Mouse (Mus musculus): Measurements from ENCODE around the gene Abcd3.
"Not testable (repeated sequence)": the region's sequence is repeated elsewhere in the genome, so short reads cannot be mapped to it uniquely, and the experiment has no call there.

The Abcd3 gene

GRCm38 (mm10) chr3:121815549-121816235 is 590 bp upstream of the Abcd3 start:
- no peak for DNase-seq

DNA sequence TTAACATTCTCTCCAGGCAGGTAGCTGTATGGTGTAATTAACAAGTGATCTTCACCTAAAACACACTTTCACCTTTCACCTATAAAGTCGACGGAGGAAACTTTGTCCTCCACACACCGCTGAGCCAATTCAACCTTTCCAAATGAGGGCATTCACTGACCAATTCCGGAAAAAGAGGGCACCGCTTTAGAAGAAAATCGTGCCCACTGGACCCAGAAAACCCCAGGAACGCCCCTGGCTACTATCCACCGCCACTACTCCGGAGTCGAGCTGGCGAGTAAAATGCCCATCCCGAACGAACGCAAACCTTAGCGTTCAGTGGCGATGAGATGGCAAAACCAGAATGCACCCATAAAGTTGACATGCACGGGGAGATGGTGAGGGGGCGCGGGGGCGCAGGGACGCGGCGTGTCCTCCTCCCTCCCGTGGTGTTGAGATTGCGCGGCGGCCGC is 663 bp downstream of the Abcd3 start:
- DNase-seq = no peak

DNA sequence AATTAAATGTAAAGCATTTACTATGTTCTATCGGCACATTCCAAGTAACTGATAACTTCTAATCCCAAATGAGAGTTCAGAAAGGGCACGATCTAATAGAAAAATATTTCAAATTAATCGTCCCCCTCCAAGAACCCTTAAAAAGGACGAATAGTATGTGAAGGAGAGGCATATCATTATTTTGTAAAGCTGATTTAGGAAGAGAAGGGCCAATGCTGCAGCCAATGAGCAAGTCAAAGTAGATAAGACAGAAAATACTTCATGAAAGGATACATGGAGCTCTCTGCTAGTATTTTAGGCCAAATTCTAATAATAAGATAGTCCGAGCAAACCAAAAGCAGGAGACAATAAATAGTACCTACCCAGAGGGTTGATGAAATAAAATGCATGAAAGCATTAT is 1.3 kb downstream of the Abcd3 start:
- DNase-seq = no peak

GRCm38 (mm10) chr3:121808246-121808645 is 6.9 kb downstream of the Abcd3 start:
- DNase-seq = no peak

DNA sequence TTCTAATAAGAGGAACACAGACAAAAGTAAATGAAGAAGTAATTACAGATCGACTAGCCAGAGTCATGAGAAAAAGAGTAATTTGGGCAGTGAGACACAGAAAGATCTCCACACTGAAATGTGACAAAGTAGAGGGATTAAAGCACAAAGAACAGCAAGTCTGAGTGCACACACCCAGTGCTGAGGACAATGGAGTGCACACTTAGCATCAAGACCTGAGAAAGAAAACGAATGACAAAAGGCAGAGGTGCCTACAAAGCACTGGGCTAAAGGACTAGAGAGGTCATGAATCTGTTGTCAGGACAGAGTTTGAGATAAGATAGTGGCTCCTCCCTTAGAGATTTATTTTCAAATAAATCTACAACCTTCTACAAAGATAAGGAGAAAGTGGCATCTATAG is 20.9 kb downstream of the Abcd3 start:
- DNase-seq = no peak

- no peak for DNase-seq
Measured at GRCm38 (mm10) chr3:121792246-121792645, 22.9 kb downstream of the Abcd3 start.

DNA sequence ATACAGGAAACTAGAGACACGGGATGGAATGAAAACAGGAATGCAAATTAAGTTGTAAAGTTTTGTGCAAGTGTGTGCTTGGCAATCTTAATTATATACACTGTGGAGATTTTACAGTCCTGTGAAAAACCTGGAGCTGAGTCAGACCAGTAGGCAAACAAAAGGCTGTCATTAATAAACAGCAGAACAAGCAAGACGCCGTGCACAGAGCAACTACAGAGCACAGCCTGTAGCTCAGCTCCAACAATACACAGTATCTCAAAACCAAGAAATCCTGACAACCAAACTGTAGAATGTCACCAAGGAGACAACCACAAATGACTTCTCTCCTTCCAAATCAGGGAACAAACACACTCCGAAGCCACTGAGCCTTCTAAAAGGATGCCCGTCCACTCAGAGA is 24.7 kb downstream of the Abcd3 start:
- DNase-seq = no peak

GRCm38 (mm10) chr3:121789790-121790189 is 25.3 kb downstream of the Abcd3 start:
- DNase-seq = no peak

- DNase-seq = no peak
Measured at GRCm38 (mm10) chr3:121783020-121783419, 32.1 kb downstream of the Abcd3 start.

DNA sequence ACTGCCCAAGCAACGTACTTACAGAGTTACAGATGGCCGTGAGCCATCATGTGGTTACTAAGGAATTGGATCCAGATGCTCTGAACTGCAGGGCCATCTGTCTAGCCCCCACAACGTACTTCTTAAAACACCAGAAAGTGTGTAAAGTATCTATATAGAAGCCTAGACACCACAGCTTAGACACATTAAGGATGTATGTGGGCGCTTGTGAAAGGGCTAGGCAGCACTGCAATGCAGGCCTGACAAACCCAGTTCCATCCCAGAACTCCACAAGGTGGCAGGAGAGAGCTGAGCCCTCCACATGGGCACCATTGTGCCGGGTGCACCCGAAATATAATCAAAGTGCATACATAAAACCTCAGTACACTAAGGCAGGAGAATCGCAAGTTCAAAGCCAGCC is 37.2 kb downstream of the Abcd3 start:
- DNase-seq = peak; percentile 27

GRCm38 (mm10) chr3:121773336-121773735 is 41.8 kb downstream of the Abcd3 start:
- not testable (repeated sequence) for DNase-seq

DNA sequence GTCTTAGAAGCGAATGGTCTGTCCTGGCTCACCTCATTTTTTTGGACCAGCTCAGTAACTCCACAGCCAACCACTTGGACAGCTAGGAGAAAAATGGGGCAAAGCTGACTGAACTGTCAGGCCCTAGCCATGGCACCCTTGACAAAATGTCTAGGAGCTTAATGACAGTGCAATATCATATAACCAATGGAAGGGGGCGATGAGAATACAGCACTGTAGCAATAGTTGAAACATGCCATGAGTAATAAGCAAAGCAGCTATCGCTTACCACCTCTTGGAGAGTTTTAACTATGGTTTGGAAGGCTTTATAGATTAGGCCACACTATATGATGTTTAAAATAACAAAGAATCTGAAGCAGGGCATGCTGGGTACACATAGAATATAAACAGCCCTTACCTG is 46.3 kb downstream of the Abcd3 start:
- no peak for DNase-seq

DNA sequence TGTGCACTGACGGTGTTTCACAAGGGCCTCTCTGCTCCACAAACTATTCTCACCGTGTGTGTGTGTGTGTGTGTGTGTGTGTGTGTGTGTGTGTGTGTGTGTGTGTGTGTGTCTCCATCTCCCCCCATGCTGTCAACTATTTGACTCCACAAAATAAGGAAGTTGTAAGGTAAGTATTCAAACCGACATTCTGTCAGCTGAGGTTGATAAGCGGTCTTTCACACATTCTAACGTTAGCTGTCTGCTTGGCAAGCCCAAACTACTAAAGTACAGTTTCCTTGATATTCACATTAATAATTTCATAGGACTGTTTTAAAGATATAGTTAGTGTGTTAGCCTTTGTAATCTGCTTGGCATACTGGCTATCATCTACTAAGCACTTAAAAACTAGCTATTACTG is 48.3 kb downstream of the Abcd3 start:
- no peak for DNase-seq

DNA sequence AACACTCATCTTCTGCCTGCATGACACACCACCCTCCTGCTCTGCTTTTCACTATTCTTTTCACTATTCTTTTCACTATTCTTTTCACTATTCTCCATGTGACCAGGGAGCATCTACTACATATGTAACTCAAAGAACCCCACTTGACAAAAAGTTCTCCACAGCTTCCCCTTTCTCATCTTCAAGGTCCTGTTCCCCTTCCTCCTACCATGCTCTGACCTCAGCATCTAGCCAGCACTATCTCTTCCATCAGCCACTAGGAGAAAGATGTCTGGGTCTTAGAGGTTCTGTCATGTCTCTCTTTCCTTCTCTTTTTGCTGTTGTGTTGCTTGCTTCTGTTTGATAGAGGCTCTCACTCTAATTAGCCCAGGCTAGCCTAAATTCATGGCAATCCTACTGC is 49.1 kb downstream of the Abcd3 start:
- DNase-seq = no peak

DNA sequence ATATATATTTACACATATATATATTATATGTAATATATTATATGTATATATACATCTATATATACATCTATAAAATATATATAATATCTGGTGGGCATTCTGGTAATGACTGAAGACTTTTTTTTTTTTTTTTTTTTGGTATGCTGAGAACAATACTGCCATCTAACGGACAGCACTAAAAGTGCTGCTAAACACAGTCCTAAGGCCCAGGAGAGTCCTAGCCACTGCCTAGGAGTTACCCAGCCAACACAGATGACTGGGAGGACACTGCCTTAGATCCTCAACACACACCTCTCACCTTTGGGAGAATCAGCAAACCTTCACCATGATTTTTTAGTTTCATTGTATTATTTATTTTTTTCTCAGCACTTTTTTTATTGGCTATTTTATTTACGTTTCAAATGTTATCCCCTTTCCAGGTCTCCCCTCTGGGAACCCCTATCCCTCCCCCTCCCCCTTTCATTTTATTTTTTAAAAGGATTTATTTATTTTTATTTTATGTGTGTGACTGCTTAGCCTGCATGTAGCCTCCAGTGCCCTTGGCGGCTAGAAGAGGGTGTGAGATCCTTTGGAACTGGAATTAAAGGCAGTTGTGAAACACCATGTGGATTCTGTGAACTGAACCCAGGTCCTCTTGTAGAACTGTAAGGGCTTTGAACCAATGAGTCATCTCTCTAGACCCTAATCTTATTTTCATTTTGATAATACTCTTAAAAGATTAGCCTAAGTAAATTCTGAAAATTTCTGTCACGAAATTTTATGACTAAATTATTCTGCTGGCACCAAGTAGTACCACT is 52.8 kb downstream of the Abcd3 start:
- DNase-seq = no peak

- no peak for DNase-seq
Measured at GRCm38 (mm10) chr3:121758373-121758772, 56.7 kb downstream of the Abcd3 start.

GRCm38 (mm10) chr3:121755152-121755551 is 60.0 kb downstream of the Abcd3 start:
- DNase-seq = no peak

GRCm38 (mm10) chr3:121754319-121755090 is 60.6 kb downstream of the Abcd3 start:
- not testable (repeated sequence) for DNase-seq

- DNase-seq = not testable (repeated sequence)
Measured at GRCm38 (mm10) chr3:121741186-121741848, 73.8 kb downstream of the Abcd3 start.

GRCm38 (mm10) chr3:121739489-121740213 is 75.5 kb downstream of the Abcd3 start:
- DNase-seq = no peak

DNA sequence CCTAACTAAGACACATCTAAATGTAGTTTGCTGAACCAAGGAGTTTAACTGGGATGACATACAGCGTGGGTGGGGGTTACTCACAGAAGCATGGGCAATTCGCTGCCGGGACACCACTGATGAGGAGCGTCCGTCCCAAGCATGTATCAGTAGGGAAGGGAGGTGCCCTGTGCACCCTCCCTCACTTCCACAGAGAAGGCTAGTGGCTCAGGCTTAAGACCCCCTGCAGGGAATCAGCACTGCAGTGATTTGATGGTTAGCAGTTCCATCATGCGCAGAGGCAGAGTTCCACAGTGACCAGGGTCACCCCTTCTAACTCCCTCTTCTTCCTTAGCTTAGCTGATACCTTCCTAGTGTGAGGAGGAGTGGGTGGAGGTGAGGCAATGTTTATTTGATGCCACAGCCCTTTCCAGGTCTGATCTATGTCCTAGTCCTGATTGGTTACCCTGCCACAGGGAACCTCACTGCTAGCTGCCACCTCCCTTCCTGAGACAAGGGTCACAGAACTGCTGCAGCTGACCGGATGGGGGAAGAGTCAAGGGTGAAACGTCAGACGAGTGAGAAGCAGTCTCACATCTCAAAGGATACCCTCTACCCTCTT is 76.3 kb downstream of the Abcd3 start:
- no peak for DNase-seq

DNA sequence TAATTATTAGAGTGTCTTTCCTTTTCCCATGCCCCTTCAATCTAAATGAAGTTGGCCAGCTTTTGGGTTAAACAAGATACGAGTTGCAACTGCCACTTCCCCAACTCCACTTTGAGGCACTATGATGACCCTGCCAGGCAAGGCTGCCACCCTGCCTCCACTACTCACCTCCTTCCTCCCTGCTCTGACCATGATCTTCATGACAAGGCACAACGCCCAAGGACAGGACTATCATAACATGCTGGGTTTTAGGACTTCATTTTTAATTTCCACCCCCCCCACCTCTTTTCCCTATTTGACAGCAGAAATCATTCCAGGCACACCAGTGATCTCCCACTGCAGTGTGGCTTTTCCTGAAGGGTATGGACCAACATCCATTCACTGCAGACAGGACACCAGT is 77.2 kb downstream of the Abcd3 start:
- no peak for DNase-seq

Measured in cerebellum, adult 9-11 months (tissue).